Mouse (Mus musculus): ENCODE measurements around the gene Xrra1.
A peak's percentile ranks its signal among the peaks of the same experiment; 100 is the strongest.
"Not testable (repeated sequence)": the region's sequence is repeated elsewhere in the genome, so short reads cannot be mapped to it uniquely, and the experiment has no call there.

Xrra1 gene

DNA sequence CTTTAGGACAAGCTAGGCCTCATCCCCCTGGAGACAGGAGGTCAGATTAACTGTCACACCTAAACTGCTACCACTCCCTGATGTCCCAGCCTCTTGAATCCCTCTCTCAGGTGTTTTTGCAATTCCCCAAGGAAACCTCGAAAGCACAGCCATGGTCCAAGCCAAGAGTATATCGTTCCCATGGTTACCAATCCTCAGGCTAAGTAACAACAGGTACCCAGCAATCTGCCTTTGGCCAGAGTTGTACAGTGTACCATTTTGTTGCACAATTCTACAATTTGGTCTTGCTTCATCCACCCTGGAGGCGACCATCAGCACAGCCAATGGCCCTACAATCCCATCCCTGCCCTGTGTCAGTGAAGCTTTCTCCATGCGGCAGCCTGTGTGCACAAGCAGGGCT is 38.0 kb downstream of the Xrra1 start:
- DNase-seq (ENCODE audit: low spot score): no peak

GRCm38 (mm10) chr7:99902208-99902607 is 43.3 kb downstream of the Xrra1 start:
- no peak for DNase-seq (ENCODE audit: low spot score)

- DNase-seq (ENCODE audit: low spot score): no peak
These were observed 44.2 kb downstream of the Xrra1 start for GRCm38 (mm10) chr7:99902918-99903665.

DNA sequence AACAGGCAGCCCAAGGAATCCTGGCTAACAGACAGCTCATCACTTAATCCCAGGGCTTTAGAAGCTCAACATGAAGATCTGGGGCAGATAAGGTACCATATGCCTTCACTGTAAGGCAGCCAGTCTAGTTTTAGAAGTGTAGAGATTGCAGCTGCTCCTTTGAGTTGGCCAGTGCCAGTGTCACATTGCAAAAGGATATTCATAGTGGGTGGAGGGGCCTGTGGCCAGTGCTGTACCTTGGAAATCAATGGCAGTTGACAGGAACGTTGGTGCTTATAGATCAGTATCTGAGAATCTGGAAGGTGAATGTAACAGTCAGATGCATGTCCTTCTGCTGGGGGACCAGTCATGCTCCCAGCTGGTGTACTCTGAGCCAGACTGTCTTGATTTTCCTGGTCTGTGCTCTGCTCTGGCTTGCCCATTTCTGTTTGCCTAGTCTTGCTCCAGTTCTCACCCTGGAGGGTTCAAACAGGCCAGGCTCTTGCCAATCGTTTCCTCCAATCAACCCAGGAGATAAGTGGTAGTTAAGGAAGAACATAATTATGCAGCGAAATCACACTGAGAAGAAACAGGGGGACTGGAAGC is 45.6 kb downstream of the Xrra1 start:
- no peak for DNase-seq (ENCODE audit: low spot score)

DNA sequence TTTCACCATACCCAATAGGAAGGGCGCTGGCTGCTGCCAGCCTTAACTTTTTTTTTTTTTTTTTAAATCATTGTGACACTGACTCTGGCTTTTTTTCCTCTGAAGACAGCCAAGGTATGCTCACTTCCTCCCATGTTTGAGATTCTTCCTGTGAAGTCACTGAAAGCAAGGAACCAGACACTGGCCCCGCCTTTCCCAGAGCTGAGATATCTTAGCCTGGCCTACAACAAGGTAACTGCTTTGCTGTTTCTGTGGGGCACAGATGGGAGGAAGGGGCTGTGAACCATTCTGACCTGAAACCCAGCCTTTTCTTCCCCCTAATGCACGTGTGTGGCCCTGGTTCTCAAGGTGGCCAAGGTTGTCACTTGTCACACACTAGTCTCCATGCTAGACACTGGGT is 47.4 kb downstream of the Xrra1 start:
- no peak for DNase-seq (ENCODE audit: low spot score)

- DNase-seq (ENCODE audit: low spot score): no peak
These were observed 48.5 kb downstream of the Xrra1 start for GRCm38 (mm10) chr7:99907463-99907862.

GRCm38 (mm10) chr7:99911038-99911437 is 52.1 kb downstream of the Xrra1 start:
- DNase-seq (ENCODE audit: low spot score): no peak

DNA sequence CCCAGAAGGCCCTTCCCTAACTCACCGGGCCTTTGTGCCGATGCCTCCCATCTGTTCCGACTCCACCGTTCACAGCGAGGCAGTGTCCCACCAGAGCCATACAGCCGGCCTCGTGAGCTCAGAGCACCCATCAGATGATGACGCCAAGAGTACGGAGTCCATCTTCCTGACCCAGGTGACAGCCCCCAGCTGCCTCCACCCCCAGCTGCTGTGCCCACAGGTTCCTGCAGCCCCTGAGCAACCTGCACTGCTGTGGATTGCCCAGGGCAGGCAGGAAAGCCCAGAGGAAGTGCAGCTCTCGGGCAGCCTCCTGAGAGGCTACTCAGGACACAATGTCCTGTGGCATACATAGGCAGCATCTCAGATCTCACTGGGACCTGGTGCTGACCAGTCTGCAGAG is 55.4 kb downstream of the Xrra1 start:
- no peak for DNase-seq (ENCODE audit: low spot score)

DNA sequence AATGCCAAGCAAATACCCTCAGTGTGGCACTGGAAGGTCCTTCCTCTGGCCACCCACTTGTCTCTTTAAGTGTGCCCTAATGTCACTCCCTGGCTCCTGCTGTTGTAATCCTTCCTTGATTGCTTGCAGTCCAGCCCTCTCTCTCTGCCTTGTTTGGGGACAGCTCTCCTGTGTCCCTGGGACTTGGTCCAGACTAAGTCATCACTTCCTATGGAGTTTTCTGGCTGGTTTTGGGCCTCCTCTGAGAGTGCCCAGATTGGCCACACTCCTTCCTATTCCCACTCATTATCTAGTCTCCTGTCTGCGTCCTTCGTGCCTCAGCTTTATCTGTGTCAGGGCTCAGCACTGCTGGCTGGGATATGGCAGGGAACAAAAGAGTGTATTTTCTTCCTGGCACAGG is 56.6 kb downstream of the Xrra1 start:
- no peak for DNase-seq (ENCODE audit: low spot score)

DNA sequence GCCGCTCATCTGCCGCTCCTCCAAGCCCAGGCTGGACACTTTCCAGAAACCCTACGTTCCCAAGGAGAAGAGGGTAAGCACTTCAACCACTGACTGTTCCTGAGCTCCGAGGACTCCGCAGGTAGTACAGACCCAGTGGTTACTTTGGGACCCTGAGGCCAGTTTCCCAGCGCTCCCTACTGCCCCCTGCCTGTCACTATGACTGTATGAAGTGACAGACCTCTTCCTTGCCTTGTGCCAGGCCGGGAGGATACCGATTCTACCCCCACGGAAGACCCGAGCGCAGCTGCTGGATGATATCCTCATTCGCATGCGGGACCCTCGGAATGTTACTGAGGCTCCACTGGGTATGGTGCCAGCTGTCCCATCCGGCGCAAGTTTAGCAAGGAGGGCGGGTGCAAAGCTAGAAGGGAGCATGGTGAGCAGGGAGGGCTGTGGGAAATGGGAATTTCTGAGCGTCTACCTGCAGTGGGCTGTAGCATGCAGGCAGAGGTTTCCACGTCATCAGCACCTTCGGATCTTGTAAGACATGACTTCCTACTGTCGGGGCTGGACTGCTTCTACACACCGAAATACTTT is 57.9 kb downstream of the Xrra1 start:
- DNase-seq (ENCODE audit: low spot score): no peak

DNA sequence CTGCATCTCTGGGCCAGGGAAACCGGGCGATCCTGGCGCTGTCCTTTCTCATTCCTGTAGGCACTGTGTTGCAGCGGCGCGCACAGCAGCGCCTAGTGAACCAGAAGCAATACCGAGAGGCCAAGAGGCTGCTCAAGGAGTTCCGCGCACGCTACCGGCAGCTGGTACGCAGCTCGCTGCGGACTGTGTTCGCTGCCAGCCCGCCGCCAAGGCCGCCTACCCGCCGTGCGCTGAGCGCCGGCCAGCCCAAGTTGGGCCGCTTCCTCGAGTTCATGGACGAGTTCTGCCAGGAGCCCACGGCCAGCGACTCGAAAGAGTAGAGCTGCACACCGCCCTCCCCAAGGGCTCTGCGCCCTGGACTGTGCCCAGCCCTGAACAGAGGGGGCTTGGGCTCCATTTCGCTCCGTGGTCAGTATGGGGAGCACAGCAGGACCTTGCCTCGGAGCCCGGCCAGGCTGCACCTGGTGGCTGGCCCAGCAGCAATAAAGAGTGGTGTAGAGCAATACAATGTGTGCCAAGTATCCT is 58.5 kb downstream of the Xrra1 start:
- DNase-seq (ENCODE audit: low spot score): no peak

DNA sequence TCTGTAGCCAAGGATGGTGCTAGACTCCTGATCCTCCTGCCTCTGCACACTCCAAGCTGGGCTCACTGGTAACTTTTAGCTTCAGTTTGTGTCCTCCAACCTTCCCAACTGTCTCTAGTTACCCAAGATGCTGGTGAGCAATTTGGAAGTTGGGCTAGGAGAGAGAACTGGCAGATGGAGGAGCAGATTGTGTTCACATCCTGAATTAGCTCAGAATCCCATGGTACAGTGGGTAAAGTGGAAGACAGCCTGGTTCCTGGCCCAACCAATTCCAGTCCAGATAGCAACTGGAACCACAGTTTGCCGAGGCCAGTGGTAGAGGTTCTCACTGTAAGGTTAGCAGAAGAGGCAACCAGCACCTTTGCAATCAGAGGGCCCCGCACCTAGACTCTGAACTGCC is 60.2 kb downstream of the Xrra1 start:
- DNase-seq (ENCODE audit: low spot score): no peak

DNA sequence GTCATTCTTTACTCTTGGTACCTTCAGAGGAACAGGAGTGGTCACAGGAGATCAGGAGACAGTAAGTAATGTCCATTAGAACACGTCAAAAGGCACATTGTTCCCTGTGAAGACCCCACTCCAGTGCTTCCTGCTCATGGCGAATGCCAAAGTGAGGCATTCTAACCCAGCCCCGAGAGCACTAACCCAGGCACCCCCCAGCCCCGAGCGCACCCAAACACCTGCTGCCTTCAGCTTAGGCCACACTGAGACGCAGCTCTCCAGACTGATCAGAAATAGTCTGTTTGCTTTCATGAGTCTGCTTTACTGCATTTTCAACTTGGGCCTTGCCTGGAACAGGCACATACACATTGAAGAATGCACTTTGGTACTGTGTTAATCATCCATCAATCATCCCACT is 61.1 kb downstream of the Xrra1 start:
- no peak for DNase-seq (ENCODE audit: low spot score)

DNA sequence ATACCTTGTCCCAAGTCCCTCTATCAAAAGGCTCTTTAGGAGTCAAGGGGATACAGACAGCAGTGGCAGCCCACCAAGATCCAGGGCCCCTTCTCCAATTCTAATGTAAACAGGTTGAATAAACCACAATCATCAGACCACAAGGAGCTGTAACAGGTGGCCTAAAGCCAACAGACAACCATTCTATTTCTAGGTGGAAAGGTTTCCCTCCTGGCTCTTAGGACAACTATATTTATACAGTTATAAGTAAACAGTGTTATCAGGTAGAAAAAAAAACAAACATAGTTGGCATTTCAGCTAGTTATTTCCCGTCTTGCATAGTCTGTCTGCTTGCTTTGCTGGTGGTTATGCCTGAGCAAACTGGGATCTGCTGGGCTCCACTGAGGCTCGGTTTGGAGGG is 61.5 kb downstream of the Xrra1 start:
- DNase-seq (ENCODE audit: low spot score): no peak

GRCm38 (mm10) chr7:99926916-99927714 is 68.2 kb downstream of the Xrra1 start:
- DNase-seq (ENCODE audit: low spot score): peak; percentile 68

- no peak for DNase-seq (ENCODE audit: low spot score)
These were observed 76.8 kb downstream of the Xrra1 start for GRCm38 (mm10) chr7:99935758-99936157.

GRCm38 (mm10) chr7:99940669-99941068 is 81.8 kb downstream of the Xrra1 start:
- DNase-seq (ENCODE audit: low spot score): no peak

- DNase-seq (ENCODE audit: low spot score): no peak
These were observed 85.6 kb downstream of the Xrra1 start for GRCm38 (mm10) chr7:99944520-99944919.

- not testable (repeated sequence) for DNase-seq (ENCODE audit: low spot score)
These were observed 86.1 kb downstream of the Xrra1 start for GRCm38 (mm10) chr7:99945012-99945411.

DNA sequence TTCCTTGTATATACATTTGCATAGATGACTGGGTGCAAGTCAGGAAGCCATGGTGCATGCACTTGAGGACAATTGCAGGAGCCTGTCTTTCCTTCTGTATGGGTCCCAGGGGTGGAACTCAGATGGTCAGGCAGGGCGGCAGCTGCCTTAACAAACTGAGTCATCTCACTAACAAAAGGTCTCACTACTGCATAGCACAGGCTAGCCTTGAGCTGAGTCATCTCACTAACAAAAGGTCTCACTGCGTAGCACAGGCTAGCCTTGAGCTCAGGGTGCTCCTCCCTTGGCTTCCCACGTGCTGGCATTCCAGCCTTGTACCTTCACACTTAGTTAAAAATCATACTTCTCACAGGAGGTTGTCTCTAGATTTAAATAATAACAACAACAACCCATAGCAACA is 87.0 kb downstream of the Xrra1 start:
- DNase-seq (ENCODE audit: low spot score): no peak

GRCm38 (mm10) chr7:99946356-99946755 is 87.4 kb downstream of the Xrra1 start:
- no peak for DNase-seq (ENCODE audit: low spot score)

DNA sequence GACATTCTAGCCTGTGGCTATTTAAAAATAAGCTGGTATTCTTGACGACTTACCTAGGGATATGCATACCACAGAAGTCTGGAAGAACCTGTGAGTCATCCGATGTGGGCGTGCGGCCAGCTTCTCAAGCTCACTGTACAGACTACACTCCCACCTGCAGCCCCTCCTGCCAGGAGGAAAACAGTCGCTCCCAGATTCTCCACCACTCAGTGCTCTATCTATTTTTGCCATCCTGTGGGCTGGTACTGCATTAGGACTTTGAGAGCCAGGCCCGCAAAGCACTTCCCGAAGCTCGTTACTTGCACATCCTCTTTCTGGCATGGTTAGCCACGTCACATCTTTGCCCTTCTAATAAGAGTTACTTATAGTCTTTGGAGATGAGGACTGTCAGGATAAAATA is 88.4 kb downstream of the Xrra1 start:
- DNase-seq (ENCODE audit: low spot score): peak; percentile 79

Measured in left cerebral cortex, adult 11 months (tissue).